Mouse (Mus musculus) midbrain, embryonic 16.5 days (tissue): ENCODE results near the gene Maob. TPM values are rescaled to one million over a fixed set of nuclear protein-coding genes. Genes with fewer than 3 reads are reported as not detected.

Experiments
- ATAC-seq: fragments of 200-750 bp; cut with Nextera tagmentation; 2 replicates; pipeline ENCODE4 v1.8.0; 2017; ENCODE audit warnings: moderate TSS enrichment
- H3K27ac ChIP-seq: fragments of 300-500 bp; sonication (generic); 2 replicates; pipeline ENCODE4 v1.5.1; 2014; ENCODE audit warnings: mild to moderate bottlenecking, low read length, mixed read lengths
- H3K27me3 ChIP-seq: fragments of 300-500 bp; sonication (generic); 2 replicates; pipeline ENCODE4 v1.6.1; 2014; ENCODE audit warnings: low read depth, low read length, mixed read lengths; ENCODE audit not compliant: control insufficient read depth, insufficient read depth
- H3K36me3 ChIP-seq: fragments of 300-500 bp; sonication (generic); 2 replicates; pipeline ENCODE4 v1.6.1; 2014; ENCODE audit warnings: mild to moderate bottlenecking, low read length, moderate library complexity, mixed read lengths; ENCODE audit not compliant: control insufficient read depth, insufficient read depth
- H3K4me1 ChIP-seq: fragments of 300-500 bp; sonication (generic); 2 replicates; pipeline ENCODE4 v1.6.1; 2014; ENCODE audit warnings: mild to moderate bottlenecking, low read length, mixed read lengths; ENCODE audit not compliant: control insufficient read depth, insufficient read depth
- H3K4me2 ChIP-seq: fragments of 300-500 bp; sonication (generic); 2 replicates; pipeline ENCODE4 v1.6.1; 2014; ENCODE audit warnings: mild to moderate bottlenecking, low read length, mixed read lengths
- H3K4me3 ChIP-seq: fragments of 300-500 bp; sonication (generic); 2 replicates; pipeline ENCODE4 v1.5.1; 2014; ENCODE audit warnings: low read depth, mild to moderate bottlenecking, low read length, moderate library complexity, mixed read lengths
- H3K9ac ChIP-seq: fragments of 300-500 bp; sonication (generic); 2 replicates; pipeline ENCODE4 v1.6.1; 2014; ENCODE audit warnings: low read depth, low read length, mixed read lengths
- H3K9me3 ChIP-seq: fragments of 300-500 bp; sonication (generic); replicated peaks from 2 replicates; pipeline ENCODE4 v1.6.1; 2014; ENCODE audit warnings: mild to moderate bottlenecking, low read length, mixed read lengths; ENCODE audit not compliant: control insufficient read depth, poor library complexity, severe bottlenecking
- WGBS: fragments of 180-500 bp; shearing (Covaris S2); extraction: QIAGEN DNeasy Blood & Tissue Kit; methylation state at CpG from one replicate; pipeline ENCODE4 v1.1.7; 2014; 5-methylcytosine and 5-hydroxymethylcytosine counted together
- polyA plus RNA-seq: library from polyadenylated mRNA; unstranded; fragments of >200 nt; fragmentation: Nextera tagmentation; extraction: Ambion mirVana; gene quantifications from 2 replicates; pipeline ENCODE4 v1.2.1, GENCODE M21; 2015

Gene Maob
- 4.5 and 5.0 TPM in 2 replicates for polyA plus RNA-seq

DNA sequence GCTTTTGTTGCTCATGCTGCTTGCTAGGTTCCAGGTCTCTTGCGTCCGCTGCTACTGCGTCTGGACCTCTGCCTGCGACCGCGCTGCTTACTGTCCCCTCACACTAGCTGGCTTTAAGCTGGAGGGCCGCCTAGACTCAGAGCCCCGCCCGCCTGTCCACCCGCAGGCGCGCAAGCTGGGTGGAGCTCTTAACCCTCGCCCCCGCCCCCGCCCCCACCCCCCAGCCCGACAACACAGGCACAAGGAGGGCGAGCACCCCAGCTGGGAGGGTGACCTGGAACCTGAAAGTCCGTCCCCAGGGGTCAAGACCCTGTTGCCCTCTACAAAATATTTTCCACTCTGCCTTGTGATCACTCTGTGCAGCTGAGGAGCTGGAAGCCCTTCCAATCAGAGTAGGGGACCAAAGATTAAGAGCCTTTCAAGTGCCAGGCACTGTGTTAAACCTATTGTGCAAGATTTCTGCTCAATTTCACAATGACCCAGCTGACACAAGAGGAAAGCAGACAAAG is at the start of gene Maob:
Gene Maob (minus strand): TSS at position 106 of the 509 bp plus-strand sequence.
- Histone ChIP-seq H3K36me3 (no peaks in the 10 kb centered on the region), H3K4me3 (peak within 1 kb of the TSS; percentile 33), H3K9me3 (no peaks in the 10 kb centered on the region), H3K27me3 (no peaks in the 10 kb centered on the region), H3K4me2 (peak within 1 kb of the TSS; percentile 57), H3K27ac (no peak within 1 kb of the TSS), H3K9ac (peak within 1 kb of the TSS; percentile 46), H3K4me1 (no peaks in the 10 kb centered on the region)
- 21% methylated on average over 16 of the region's 18 CpGs for WGBS
- peak; percentile 72 for ATAC-seq

GRCm38 (mm10) chrX:16860244-16860643 is 43.1 kb upstream of the Maob start:
- H3K4me3 ChIP-seq = no peak overlapping the region
- no peak overlapping the region for H3K9ac ChIP-seq
- no peaks in the 10 kb centered on the region for H3K36me3 ChIP-seq
- H3K27ac ChIP-seq = no peak overlapping the region
- H3K9me3 ChIP-seq = no peaks in the 10 kb centered on the region
- H3K4me1 ChIP-seq = no peaks in the 10 kb centered on the region
- H3K27me3 ChIP-seq = no peaks in the 10 kb centered on the region
- no peak for ATAC-seq
- H3K4me2 ChIP-seq = no peak overlapping the region

DNA sequence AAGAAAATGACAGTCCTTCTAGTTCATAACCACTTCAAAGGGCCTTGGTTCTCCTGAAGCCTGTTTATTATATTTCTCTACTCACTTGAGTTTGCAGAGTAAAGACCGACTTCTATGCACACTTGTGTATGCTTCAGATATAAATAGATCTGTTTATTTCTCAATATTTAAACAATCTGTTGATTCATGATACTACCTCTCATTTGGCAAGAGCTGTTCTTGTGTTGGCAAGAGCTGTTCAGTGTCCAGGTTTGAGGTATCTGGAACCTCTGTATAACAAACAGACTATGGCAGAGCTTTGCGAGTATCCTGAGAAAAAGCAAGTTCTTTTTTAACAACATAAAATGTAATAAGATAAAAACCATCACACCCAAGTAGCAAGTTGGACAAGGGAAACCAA is 28.9 kb upstream of the Maob start:
- no peak for ATAC-seq
- Histone ChIP-seq H3K9ac (no peak overlapping the region), H3K27ac (no peak overlapping the region), H3K36me3 (no peaks in the 10 kb centered on the region), H3K27me3 (no peaks in the 10 kb centered on the region), H3K4me3 (no peak overlapping the region), H3K4me1 (no peaks in the 10 kb centered on the region), H3K9me3 (no peaks in the 10 kb centered on the region), H3K4me2 (no peak overlapping the region)
- 94% methylated on average over 2 of the region's 2 CpGs for WGBS

DNA sequence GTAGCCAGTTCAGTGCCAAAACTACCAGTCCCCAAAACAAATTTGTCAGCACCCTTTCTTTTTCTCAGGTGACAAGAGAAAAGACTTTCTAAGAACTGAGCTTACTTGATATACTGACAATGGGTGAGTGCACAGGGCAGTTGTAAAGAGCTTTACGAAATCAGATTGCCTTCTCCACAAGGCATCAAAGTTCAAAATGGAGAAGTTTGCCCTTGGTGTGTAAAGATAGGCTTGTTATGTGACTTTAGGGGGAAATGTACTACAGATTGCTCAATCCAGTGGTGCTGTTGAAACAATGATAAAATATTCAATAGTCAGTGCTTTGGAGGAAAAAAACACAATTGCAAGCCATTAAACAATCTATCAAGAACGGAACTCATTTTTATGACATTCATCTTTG is 24.3 kb upstream of the Maob start:
- Histone ChIP-seq H3K4me2 (no peak overlapping the region), H3K9me3 (no peaks in the 10 kb centered on the region), H3K4me1 (no peaks in the 10 kb centered on the region), H3K27me3 (no peaks in the 10 kb centered on the region), H3K4me3 (no peak overlapping the region), H3K27ac (no peak overlapping the region), H3K9ac (no peak overlapping the region), H3K36me3 (no peaks in the 10 kb centered on the region)
- 84% methylated on average over 2 of the region's 2 CpGs for WGBS
- no peak for ATAC-seq

- 95% methylated on average over 1 of the region's 1 CpGs for WGBS
- Histone ChIP-seq H3K36me3 (no peaks in the 10 kb centered on the region), H3K4me1 (no peaks in the 10 kb centered on the region), H3K27ac (no peak overlapping the region), H3K4me3 (no peak overlapping the region), H3K4me2 (no peak overlapping the region), H3K9ac (no peak overlapping the region), H3K9me3 (no peaks in the 10 kb centered on the region), H3K27me3 (no peaks in the 10 kb centered on the region)
- no peak for ATAC-seq
These were observed 20.1 kb upstream of the Maob start for GRCm38 (mm10) chrX:16837293-16837692.

DNA sequence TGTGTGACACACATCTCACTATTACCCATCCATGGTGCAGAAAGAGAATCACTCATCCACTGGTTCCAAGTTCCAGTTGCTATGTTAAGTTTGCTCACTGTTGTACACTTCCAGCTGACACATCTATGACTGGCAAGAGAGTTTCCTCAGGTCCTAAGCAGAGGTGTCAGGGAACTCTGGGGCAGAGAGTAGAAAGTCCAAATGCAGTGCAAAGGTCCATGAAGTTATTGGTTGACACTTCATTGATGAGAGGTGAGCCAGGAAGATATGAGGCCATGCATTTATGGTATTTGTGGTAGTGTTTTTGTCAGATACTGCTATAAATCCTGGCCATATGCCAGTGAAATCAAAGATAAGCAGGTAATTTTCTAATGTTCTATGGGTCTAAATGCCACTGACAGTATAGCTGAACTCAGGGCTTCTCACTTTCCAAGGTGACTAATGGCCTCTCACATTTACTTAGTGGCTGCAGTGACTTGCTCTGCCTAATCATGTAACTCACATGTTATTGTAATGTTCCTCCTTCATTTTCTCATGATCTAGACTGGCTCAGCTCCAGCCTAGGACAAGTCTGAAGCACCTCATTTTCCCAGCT is 19.4 kb upstream of the Maob start:
- Histone ChIP-seq H3K4me3 (no peak overlapping the region), H3K9me3 (no peaks in the 10 kb centered on the region), H3K4me2 (no peak overlapping the region), H3K36me3 (no peaks in the 10 kb centered on the region), H3K27me3 (no peaks in the 10 kb centered on the region), H3K4me1 (no peaks in the 10 kb centered on the region), H3K27ac (no peak overlapping the region), H3K9ac (no peak overlapping the region)
- ATAC-seq = no peak

GRCm38 (mm10) chrX:16826028-16826427 is 8.9 kb upstream of the Maob start:
- Histone ChIP-seq H3K4me1 (no peaks in the 10 kb centered on the region), H3K27me3 (no peaks in the 10 kb centered on the region), H3K4me2 (no peak overlapping the region), H3K27ac (no peak overlapping the region), H3K9ac (no peak overlapping the region), H3K36me3 (no peaks in the 10 kb centered on the region), H3K4me3 (no peak overlapping the region), H3K9me3 (no peaks in the 10 kb centered on the region)
- no peak for ATAC-seq
- 78% methylated on average over 1 of the region's 1 CpGs for WGBS

- ATAC-seq = no peak
These were observed 1.2 kb downstream of the Maob start for GRCm38 (mm10) chrX:16815965-16816364.

GRCm38 (mm10) chrX:16812080-16812479 is 5.1 kb downstream of the Maob start:
- ATAC-seq = no peak
- no peaks in the 10 kb centered on the region for H3K4me1 ChIP-seq

More at GRCm38 (mm10) chrX:16815965-16816364, 1.2 kb downstream of the Maob start:
- Histone ChIP-seq H3K9me3 (no peaks in the 10 kb centered on the region), H3K4me1 (no peaks in the 10 kb centered on the region), H3K27ac (no peak overlapping the region), H3K4me2 (no peak overlapping the region), H3K9ac (no peak overlapping the region), H3K27me3 (no peaks in the 10 kb centered on the region), H3K4me3 (no peak overlapping the region), H3K36me3 (no peaks in the 10 kb centered on the region)
- WGBS = 94% methylated on average over 3 of the region's 3 CpGs

More at GRCm38 (mm10) chrX:16812080-16812479, 5.1 kb downstream of the Maob start:
- Histone ChIP-seq H3K4me2 (no peak overlapping the region), H3K9me3 (no peaks in the 10 kb centered on the region), H3K9ac (no peak overlapping the region), H3K36me3 (no peaks in the 10 kb centered on the region), H3K27ac (no peak overlapping the region), H3K27me3 (no peaks in the 10 kb centered on the region), H3K4me3 (no peak overlapping the region)
- 80% methylated on average over 3 of the region's 3 CpGs for WGBS
